Comparison of ENCODE assay signal across 27 mouse cellular contexts in genomic region chr9:87649015-87649978, GRCm38 (mm10).
DNase-seq lines count a peak whose midpoint lies in the region; ATAC-seq and TF ChIP-seq lines count a peak whose summit lies in the region.
"Had no signal": no experiment of that assay in that cellular context is flagged by ENCODE, and none has a peak within 500 bp of the region (broad histone marks: within the 10 kb centered on the region; RNA-seq: fewer than 3 reads in every experiment).

No protein-coding gene starts in this region.

- H3K4me3 ChIP-seq in heart, embryonic 12.5 days, result no peak overlapping the region
- no peak overlapping the region for H3K4me3 ChIP-seq in lung, embryonic 14.5 days (ENCODE audit: low read depth, low read length)
- H3K4me3 ChIP-seq: embryonic facial prominence, embryonic 10.5 days; left cerebral cortex, adult 2 months; limb, embryonic 15.5 days; neural tube, embryonic 13.5 days had no signal

- no peaks in the 10 kb centered on the region for H3K36me3 ChIP-seq in heart, embryonic 12.5 days
- no peaks in the 10 kb centered on the region for H3K36me3 ChIP-seq in lung, embryonic 14.5 days (ENCODE audit: insufficient read depth)
- H3K36me3 ChIP-seq: embryonic facial prominence, embryonic 10.5 days; limb, embryonic 15.5 days; neural tube, embryonic 13.5 days had no signal

- peak overlapping the region; percentile 56 for H3K27ac ChIP-seq in heart, embryonic 12.5 days (ENCODE audit: poor library complexity, severe bottlenecking)
- no peak overlapping the region for H3K27ac ChIP-seq in lung, embryonic 14.5 days (ENCODE audit: low read depth)
- H3K27ac ChIP-seq: embryonic facial prominence, embryonic 10.5 days; hindbrain, embryonic 14.5 days; left cerebral cortex, adult 2 months; limb, embryonic 15.5 days; liver, embryonic 14.5 days; neural tube, embryonic 13.5 days had no signal

- TF ChIP-seq POLR2A in brain, embryonic 14.5 days (IDR thresholded peaks at IDR 0.05; ENCODE audit: borderline replicate concordance, extremely low read depth, insufficient read depth, insufficient read length, poor library complexity, severe bottlenecking), result no peak

- H3K4me1 ChIP-seq in heart, embryonic 12.5 days (replicated peaks), result peaks cover 17% of the 10 kb centered on the region
- H3K4me1 ChIP-seq in lung, embryonic 14.5 days (ENCODE audit: insufficient read depth), result no peaks in the 10 kb centered on the region
- H3K4me1 ChIP-seq: embryonic facial prominence, embryonic 10.5 days; limb, embryonic 15.5 days; neural tube, embryonic 13.5 days had no signal

- H3K9ac ChIP-seq in heart, embryonic 12.5 days, result no peak overlapping the region
- H3K9ac ChIP-seq in lung, embryonic 14.5 days, result no peak overlapping the region
- H3K9ac ChIP-seq: forebrain, postnatal 0 days; hindbrain, embryonic 14.5 days; limb, embryonic 15.5 days; liver, embryonic 14.5 days; neural tube, embryonic 13.5 days had no signal

- DNase-seq in heart, postnatal 14 days, result no peak
- peak; percentile 77 for DNase-seq in lung, embryonic 14.5 days
- no peak for DNase-seq in lung, postnatal 36 days
- DNase-seq in brain, embryonic 14.5 days (ENCODE audit: low read depth), result peak; percentile 40
- peak; percentile 19 for DNase-seq in embryo, embryonic 10.5 days (ENCODE audit: low spot score)
- no peak for DNase-seq in frontal cortex, adult 2 months (ENCODE audit: extremely low spot score in 1 of 2, low spot score in 1 of 2)
- no peak for DNase-seq in ovary, adult 18-20 months (ENCODE audit: low spot score)
- DNase-seq: adrenal gland, adult 2 months; cerebellum, adult 11-12 months; cerebellum, postnatal 25 days; forebrain, postnatal 0 days; gastrocnemius, postnatal 25 days; kidney, adult 2 months; kidney, postnatal 10 days; left cerebral cortex, postnatal 4 days; lung, postnatal 10 days; right cerebral cortex, adult 18-20 months; right cerebral cortex, postnatal 4 days; thymus, postnatal 25 days had no signal

- TF ChIP-seq CTCF in lung, embryonic 14.5 days (IDR thresholded peaks at IDR 0.05; ENCODE audit: low read depth), result no peak
- TF ChIP-seq CTCF in brain, embryonic 14.5 days (IDR thresholded peaks at IDR 0.05; ENCODE audit: borderline replicate concordance, extremely low read depth, insufficient read depth, insufficient read length), result no peak

- H3K27me3 ChIP-seq in heart, embryonic 12.5 days (replicated peaks), result no peaks in the 10 kb centered on the region
- H3K27me3 ChIP-seq in lung, embryonic 14.5 days (ENCODE audit: insufficient read depth, low read length), result no peaks in the 10 kb centered on the region
- H3K27me3 ChIP-seq: limb, embryonic 15.5 days; neural tube, embryonic 13.5 days had no signal

- H3K9me3 ChIP-seq in heart, embryonic 12.5 days (replicated peaks), result no peaks in the 10 kb centered on the region
- no peaks in the 10 kb centered on the region for H3K9me3 ChIP-seq in lung, embryonic 14.5 days (ENCODE audit: low read depth, low read length)
- H3K9me3 ChIP-seq: embryonic facial prominence, embryonic 10.5 days; limb, embryonic 15.5 days; neural tube, embryonic 13.5 days had no signal

- H3K4me2 ChIP-seq in heart, embryonic 12.5 days, result peak overlapping the region; percentile 5; the same call in 1 of the 2 replicates
- H3K4me2 ChIP-seq in lung, embryonic 14.5 days, result no peak overlapping the region
- H3K4me2 ChIP-seq: hindbrain, embryonic 14.5 days; limb, embryonic 15.5 days; neural tube, embryonic 13.5 days had no signal

- ATAC-seq in heart, embryonic 12.5 days (ENCODE audit: insufficient number of reproducible peaks, low FRiP score), result peak; percentile 61
- ATAC-seq in lung, embryonic 14.5 days (ENCODE audit: insufficient read depth), result peak; percentile 91
- ATAC-seq: forebrain, postnatal 0 days; inflammation-experienced regulatory T-cells, adult 6 months had no signal

- WGBS in heart, embryonic 12.5 days, result 24% methylated on average over 6 of the region's 6 CpGs
- WGBS in lung, embryonic 14.5 days, result 25% methylated on average over 6 of the region's 6 CpGs

- intact Hi-C loops in heart, postnatal 14 days (cut with DNase I), result no loop called here

Comparison
In these comparisons a context has a peak if more than half of its experiments do, and no peak if none do; other contexts are left out.
1. DNase-seq: peak in lung, embryonic 14.5 days (single experiment), brain, embryonic 14.5 days (single experiment) and embryo, embryonic 10.5 days (single experiment); none in heart, postnatal 14 days (0 of 2), lung, postnatal 36 days (single experiment), frontal cortex, adult 2 months (0 of 2) and ovary, adult 18-20 months (single experiment).